Mouse (Mus musculus): ENCODE data around the gene Fbxo48. TPM values are rescaled to one million over a fixed set of nuclear protein-coding genes. Genes with fewer than 3 reads are reported as not detected.

Gene Fbxo48
- not detected in 2 replicates for polyA plus RNA-seq (2012; rRNA removed)

DNA sequence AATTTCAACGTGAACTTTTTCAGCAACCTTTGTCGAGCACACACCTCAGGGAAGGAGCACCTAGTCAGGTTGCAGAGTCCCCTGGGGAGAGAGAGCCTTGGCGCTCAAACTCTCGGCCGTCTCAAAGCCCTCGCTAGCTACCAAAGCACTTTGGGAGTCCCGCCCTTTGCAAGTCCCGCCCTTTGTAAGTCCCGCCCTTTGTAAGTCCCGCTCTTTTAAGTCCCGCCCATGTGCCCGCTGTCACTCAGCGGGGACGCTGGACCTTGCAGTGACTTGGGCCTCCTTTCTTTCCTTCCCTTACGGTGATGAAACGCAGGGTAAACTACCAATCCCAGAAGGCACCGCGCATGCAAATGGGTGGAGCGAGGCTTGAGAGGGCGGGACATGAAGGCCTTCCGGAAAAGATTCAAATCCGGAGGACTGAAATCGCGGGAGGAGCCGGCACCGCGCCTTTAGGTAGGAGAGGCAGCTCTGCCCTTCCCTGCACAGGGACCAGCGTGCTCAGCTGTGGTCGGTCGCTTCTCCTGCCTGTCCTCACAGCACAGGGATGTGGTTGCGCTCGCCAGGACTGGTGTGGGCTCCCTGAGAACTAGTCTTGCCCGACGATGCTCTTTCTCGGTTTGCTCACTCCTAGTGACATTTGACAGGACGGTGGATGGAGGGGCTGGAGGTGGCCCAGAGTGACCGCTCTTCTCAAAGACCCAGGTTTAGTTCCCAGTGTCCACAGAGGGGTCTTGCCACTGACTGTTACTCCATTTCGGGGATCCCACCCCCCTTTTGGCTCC, at the start of gene Fbxo48:
Gene Fbxo48 (plus strand): TSS at position 400 of the 785 bp plus-strand sequence.

Other genes starting within 250 kb of the Fbxo48 start
- 26.7 and 28.0 TPM in 2 replicates for gene Egfr, start 199.2 kb upstream of the Fbxo48 start, polyA plus RNA-seq (2012; rRNA removed)
- 3.3 and 4.7 TPM in 2 replicates for gene Cnrip1, start 100.2 kb downstream of the Fbxo48 start, polyA plus RNA-seq (2012; rRNA removed)
- gene Plek, start 101.0 kb downstream of the Fbxo48 start, polyA plus RNA-seq (2012; rRNA removed): 0.06 and 0.14 TPM in 2 replicates
- gene Ppp3r1, start 207.9 kb downstream of the Fbxo48 start, polyA plus RNA-seq (2012; rRNA removed): 46.6 and 79.1 TPM in 2 replicates
- 2.8 and 3.2 TPM in 2 replicates for gene Wdr92, start 230.7 kb downstream of the Fbxo48 start, polyA plus RNA-seq (2012; rRNA removed)

Data from stomach, adult 2 months (tissue).